Mouse (Mus musculus) lung, embryonic 15.5 days (tissue): ENCODE data around the gene Fam241a. TPM values are rescaled to one million over a fixed set of nuclear protein-coding genes. Genes with fewer than 3 reads are reported as not detected.

ENCODE experiments used
- ATAC-seq: fragments of 200-750 bp; cut with Nextera tagmentation; 2 replicates; pipeline ENCODE4 v1.8.0; 2017; ENCODE audit warnings: moderate number of reproducible peaks, borderline replicate concordance; ENCODE audit not compliant: low FRiP score, low TSS enrichment; ENCODE audit errors: extremely low read depth
- H3K27ac ChIP-seq: fragments of 300-500 bp; sonication (generic); 2 replicates; pipeline ENCODE4 v1.5.1; 2015; ENCODE audit warnings: moderate library complexity, mild to moderate bottlenecking, inconsistent platforms
- H3K27me3 ChIP-seq: fragments of 300-500 bp; sonication (generic); 2 replicates; pipeline ENCODE4 v1.6.1; 2015; ENCODE audit warnings: inconsistent platforms
- H3K36me3 ChIP-seq: fragments of 300-500 bp; sonication (generic); 2 replicates; pipeline ENCODE4 v1.6.1; 2015; ENCODE audit warnings: inconsistent platforms
- H3K4me1 ChIP-seq: fragments of 300-500 bp; sonication (generic); 2 replicates; pipeline ENCODE4 v1.6.1; 2015; ENCODE audit warnings: inconsistent platforms
- H3K4me2 ChIP-seq: fragments of 300-500 bp; sonication (generic); 2 replicates; pipeline ENCODE4 v1.6.1; 2015; ENCODE audit warnings: inconsistent platforms, mild to moderate bottlenecking, moderate library complexity
- H3K4me3 ChIP-seq: fragments of 300-500 bp; sonication (generic); 2 replicates; pipeline ENCODE4 v1.5.1; 2015; ENCODE audit warnings: mild to moderate bottlenecking, inconsistent platforms
- H3K9ac ChIP-seq: fragments of 300-500 bp; sonication (generic); 2 replicates; pipeline ENCODE4 v1.6.1; 2015; ENCODE audit warnings: inconsistent platforms
- H3K9me3 ChIP-seq: fragments of 300-500 bp; sonication (generic); 2 replicates; pipeline ENCODE4 v1.6.1; 2016; ENCODE audit warnings: inconsistent platforms
- WGBS: fragments of 180-500 bp; shearing (Covaris S2); methylation state at CpG from one replicate; pipeline ENCODE4 v1.1.7; 2015; 5-methylcytosine and 5-hydroxymethylcytosine counted together
- polyA plus RNA-seq: library from polyadenylated mRNA; unstranded; fragments of >200 nt; fragmentation: Nextera tagmentation; extraction: Ambion mirVana; gene quantifications from 2 replicates; pipeline ENCODE4 v1.2.1, GENCODE M21; 2015

The Fam241a gene
- polyA plus RNA-seq, 1 experiment from 2014 or later, result 10.4 TPM

DNA sequence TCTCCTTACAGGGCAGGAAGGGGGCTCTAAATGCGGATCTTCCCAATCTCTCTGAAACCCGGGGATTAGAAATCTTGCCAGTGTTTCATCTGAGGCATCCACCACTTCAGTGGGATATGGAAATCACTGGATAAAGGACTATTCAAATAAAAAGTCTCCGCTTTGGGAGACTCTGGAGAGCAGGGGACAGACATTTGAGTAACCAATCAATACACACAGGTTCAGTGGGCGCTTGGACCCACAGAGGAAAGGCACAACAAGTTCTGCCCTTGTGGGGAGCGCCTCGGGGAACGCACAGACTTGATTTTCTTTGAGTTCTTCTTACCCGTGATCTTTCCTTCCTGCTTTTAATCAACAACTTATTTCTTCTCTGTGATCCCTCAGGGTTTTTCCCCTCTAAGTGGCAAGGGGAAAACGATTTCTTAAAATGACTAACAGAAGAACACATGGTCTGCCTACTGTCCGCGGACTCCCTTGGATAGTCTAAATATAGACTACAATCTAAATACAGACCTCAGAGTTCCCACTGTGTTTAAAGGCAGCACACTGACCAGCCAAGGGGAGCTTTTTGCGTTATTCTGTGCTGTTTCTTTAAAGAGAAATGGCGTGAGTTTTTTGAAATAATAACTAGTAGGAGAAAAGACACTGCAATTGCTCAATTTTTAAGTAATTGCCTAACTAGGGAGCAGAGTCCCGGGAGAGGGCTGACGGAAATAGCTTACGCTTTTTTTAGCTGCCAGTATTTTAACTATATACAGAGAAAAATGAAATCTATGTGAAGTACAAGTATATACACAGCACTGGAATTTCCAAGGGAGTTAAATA lies 18.0 kb upstream of the Fam241a start:
- H3K27ac ChIP-seq, result peak overlapping the region; percentile 44
- ATAC-seq, result peak; percentile 19; the same call in 1 of the 2 replicates
- no peaks in the 10 kb centered on the region for H3K36me3 ChIP-seq
- H3K9me3 ChIP-seq, result no peaks in the 10 kb centered on the region
- H3K4me2 ChIP-seq, result peak overlapping the region; percentile 36
- WGBS, result 34% methylated on average over 16 of the region's 16 CpGs
- 0 out of 2 replicates have a peak, but pooled peaks cover 3% of the 10 kb centered on the region for H3K4me1 ChIP-seq
- no peaks in the 10 kb centered on the region for H3K27me3 ChIP-seq
- no peak overlapping the region for H3K4me3 ChIP-seq
- no peak overlapping the region for H3K9ac ChIP-seq

DNA sequence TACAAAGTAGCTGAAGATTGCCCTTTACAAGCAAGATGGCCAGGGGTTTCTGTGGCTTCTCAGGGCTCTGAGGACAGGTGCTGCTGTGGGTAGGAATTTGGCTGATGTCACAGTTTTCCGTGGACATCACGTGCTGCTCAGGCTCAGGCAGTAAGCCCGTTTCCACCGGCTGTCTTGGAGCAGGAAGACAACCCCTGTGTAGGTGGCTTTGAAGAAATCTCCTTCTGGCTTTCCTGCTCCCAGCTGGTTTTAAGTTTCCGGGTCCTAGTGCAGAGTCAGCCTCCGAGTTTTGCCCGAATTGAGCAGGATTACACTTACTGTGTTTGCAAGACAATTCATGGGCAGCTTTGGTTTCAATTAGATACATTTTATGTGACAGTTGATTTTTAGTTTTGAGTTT lies 13.8 kb upstream of the Fam241a start:
- H3K27me3 ChIP-seq, result no peaks in the 10 kb centered on the region
- H3K4me2 ChIP-seq, result no peak overlapping the region
- WGBS, result 70% methylated on average over 7 of the region's 7 CpGs
- no peak overlapping the region for H3K27ac ChIP-seq
- no peaks in the 10 kb centered on the region for H3K9me3 ChIP-seq
- no peak overlapping the region for H3K9ac ChIP-seq
- 0 out of 2 replicates have a peak, but pooled peaks cover 3% of the 10 kb centered on the region for H3K4me1 ChIP-seq
- no peak for ATAC-seq
- no peak overlapping the region for H3K4me3 ChIP-seq
- no peaks in the 10 kb centered on the region for H3K36me3 ChIP-seq

GRCm38 (mm10) chr3:127894981-127895779 lies 944 bp downstream of the Fam241a start:
- peak overlapping the region; percentile 93 for H3K4me2 ChIP-seq
- peak overlapping the region; percentile 90 for H3K4me3 ChIP-seq
- 0 out of 2 replicates have a peak, but pooled peaks cover 4% of the 10 kb centered on the region for H3K27me3 ChIP-seq
- 43% methylated on average over 7 of the region's 7 CpGs for WGBS
- peak overlapping the region; percentile 58 for H3K9ac ChIP-seq
- no peak for ATAC-seq
- H3K4me1 ChIP-seq, result 0 out of 2 replicates have a peak, but pooled peaks cover 4% of the 10 kb centered on the region
- H3K9me3 ChIP-seq, result no peaks in the 10 kb centered on the region
- H3K27ac ChIP-seq, result peak overlapping the region; percentile 87
- no peaks in the 10 kb centered on the region for H3K36me3 ChIP-seq

DNA sequence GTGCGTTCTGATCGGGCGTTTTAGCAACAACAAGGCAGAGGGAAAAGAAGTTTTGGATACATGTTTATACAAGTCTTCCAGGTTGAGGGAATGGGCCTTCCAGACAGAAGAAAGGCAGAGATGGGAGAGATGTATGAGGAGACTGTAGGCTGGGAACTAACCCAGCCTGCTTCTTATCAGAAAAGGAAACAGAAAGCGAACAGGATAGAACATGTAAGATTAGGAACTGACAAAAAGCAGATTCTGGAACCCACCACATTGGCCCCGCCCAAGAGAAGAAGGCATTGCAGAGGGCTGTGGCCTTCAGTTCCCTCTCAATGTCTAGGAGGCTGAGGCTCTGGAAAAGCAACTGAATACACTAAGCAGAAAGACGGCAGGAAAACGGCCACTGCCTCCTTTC lies 2.2 kb downstream of the Fam241a start:
- 80% methylated on average over 7 of the region's 7 CpGs for WGBS
- Histone ChIP-seq H3K4me1 (0 out of 2 replicates have a peak, but pooled peaks cover 4% of the 10 kb centered on the region), H3K36me3 (no peaks in the 10 kb centered on the region), H3K9me3 (no peaks in the 10 kb centered on the region), H3K9ac (no peak overlapping the region), H3K4me2 (no peak overlapping the region), H3K4me3 (no peak overlapping the region), H3K27me3 (0 out of 2 replicates have a peak, but pooled peaks cover 4% of the 10 kb centered on the region), H3K27ac (no peak overlapping the region)
- ATAC-seq, result no peak

DNA sequence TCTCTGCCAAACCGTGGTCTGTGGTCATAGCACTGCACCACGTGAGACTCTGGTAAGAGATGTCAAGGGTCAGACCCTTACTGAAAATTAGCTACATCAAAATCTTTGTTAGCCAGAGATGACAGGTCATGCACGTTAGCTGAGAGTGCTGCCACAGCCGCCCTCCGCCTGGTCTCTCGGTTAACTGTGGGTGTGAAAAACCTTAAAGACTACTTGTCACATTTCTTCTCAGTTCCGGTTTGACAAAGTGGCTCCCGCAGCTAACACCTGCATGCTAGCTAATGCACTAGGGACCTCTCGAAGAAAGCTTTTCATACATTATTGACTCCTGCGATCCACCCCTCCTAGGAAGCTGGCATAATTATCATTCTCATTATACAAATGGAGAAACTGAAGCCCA lies 4.2 kb downstream of the Fam241a start:
- H3K4me1 ChIP-seq, result 0 out of 2 replicates have a peak, but pooled peaks cover 4% of the 10 kb centered on the region
- no peak for ATAC-seq
- 45% methylated on average over 10 of the region's 10 CpGs for WGBS

GRCm38 (mm10) chr3:127890008-127890407 lies 6.1 kb downstream of the Fam241a start:
- H3K4me2 ChIP-seq, result no peak overlapping the region
- 0 out of 2 replicates have a peak, but pooled peaks cover 4% of the 10 kb centered on the region for H3K27me3 ChIP-seq
- no peak overlapping the region for H3K27ac ChIP-seq
- no peak for ATAC-seq
- H3K4me1 ChIP-seq, result no peaks in the 10 kb centered on the region
- no peak overlapping the region for H3K4me3 ChIP-seq
- no peak overlapping the region for H3K9ac ChIP-seq
- no peaks in the 10 kb centered on the region for H3K36me3 ChIP-seq
- no peaks in the 10 kb centered on the region for H3K9me3 ChIP-seq

More for the DNA sequence above, 4.2 kb downstream of the Fam241a start:
- H3K4me2 ChIP-seq, result no peak overlapping the region
- no peak overlapping the region for H3K4me3 ChIP-seq
- 0 out of 2 replicates have a peak, but pooled peaks cover 4% of the 10 kb centered on the region for H3K27me3 ChIP-seq
- H3K36me3 ChIP-seq, result no peaks in the 10 kb centered on the region
- no peaks in the 10 kb centered on the region for H3K9me3 ChIP-seq
- H3K9ac ChIP-seq, result no peak overlapping the region
- no peak overlapping the region for H3K27ac ChIP-seq

GRCm38 (mm10) chr3:127889570-127889969 lies 6.6 kb downstream of the Fam241a start:
- no peak for ATAC-seq
- WGBS, result 52% methylated on average over 3 of the region's 3 CpGs
- Histone ChIP-seq H3K9me3 (no peaks in the 10 kb centered on the region), H3K27ac (no peak overlapping the region), H3K36me3 (no peaks in the 10 kb centered on the region), H3K4me2 (no peak overlapping the region), H3K4me1 (no peaks in the 10 kb centered on the region), H3K9ac (no peak overlapping the region), H3K27me3 (0 out of 2 replicates have a peak, but pooled peaks cover 4% of the 10 kb centered on the region), H3K4me3 (no peak overlapping the region)

DNA sequence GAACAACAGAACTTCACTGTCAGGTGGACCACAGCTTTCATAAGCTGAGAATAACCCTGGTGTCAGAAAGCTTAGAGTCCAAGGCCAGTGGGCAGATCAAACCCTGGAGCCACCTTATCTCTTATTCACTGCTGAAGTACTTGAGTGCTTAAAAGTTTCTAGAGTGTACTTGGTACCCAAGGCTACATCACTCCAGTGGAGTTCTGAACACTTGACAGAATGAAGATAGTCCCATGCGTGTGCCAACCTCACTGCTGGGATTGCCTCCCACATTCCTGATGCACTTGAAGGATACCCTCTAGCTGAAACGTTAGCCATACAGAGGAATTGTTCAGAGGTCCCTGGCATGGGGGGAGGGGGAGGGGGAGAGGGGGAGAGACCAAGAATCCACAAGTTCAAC lies 14.4 kb downstream of the Fam241a start:
- 49% methylated on average over 2 of the region's 2 CpGs for WGBS
- ATAC-seq, result peak; percentile 73
- no peak overlapping the region for H3K4me2 ChIP-seq
- no peak overlapping the region for H3K9ac ChIP-seq
- no peaks in the 10 kb centered on the region for H3K36me3 ChIP-seq
- H3K4me3 ChIP-seq, result no peak overlapping the region
- H3K9me3 ChIP-seq, result no peaks in the 10 kb centered on the region
- no peaks in the 10 kb centered on the region for H3K27me3 ChIP-seq
- no peaks in the 10 kb centered on the region for H3K4me1 ChIP-seq
- H3K27ac ChIP-seq, result no peak overlapping the region

DNA sequence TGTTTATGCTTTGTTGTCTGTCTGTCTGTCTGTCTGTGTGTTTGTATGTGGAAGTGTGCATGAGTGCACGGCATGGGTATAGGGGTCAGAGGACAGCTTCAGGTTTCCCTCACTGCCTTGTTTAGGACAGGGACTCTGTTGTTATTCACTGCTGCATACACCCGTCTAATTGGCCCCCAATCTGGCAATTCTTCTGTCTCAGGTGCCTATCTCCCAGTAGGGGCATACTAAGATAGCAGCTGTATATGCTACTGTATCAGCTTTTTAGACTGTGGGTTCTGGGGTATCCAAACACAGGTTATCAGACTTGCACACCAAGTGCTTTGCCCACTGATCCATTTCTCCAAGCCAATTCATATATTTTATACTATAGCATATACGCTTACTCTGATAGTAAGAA lies 16.2 kb downstream of the Fam241a start:
- no peaks in the 10 kb centered on the region for H3K36me3 ChIP-seq
- no peak overlapping the region for H3K27ac ChIP-seq
- ATAC-seq, result no peak
- no peaks in the 10 kb centered on the region for H3K4me1 ChIP-seq
- H3K4me3 ChIP-seq, result no peak overlapping the region
- no peak overlapping the region for H3K4me2 ChIP-seq
- no peaks in the 10 kb centered on the region for H3K27me3 ChIP-seq
- no peaks in the 10 kb centered on the region for H3K9me3 ChIP-seq
- no peak overlapping the region for H3K9ac ChIP-seq
- 87% methylated on average over 3 of the region's 3 CpGs for WGBS

DNA sequence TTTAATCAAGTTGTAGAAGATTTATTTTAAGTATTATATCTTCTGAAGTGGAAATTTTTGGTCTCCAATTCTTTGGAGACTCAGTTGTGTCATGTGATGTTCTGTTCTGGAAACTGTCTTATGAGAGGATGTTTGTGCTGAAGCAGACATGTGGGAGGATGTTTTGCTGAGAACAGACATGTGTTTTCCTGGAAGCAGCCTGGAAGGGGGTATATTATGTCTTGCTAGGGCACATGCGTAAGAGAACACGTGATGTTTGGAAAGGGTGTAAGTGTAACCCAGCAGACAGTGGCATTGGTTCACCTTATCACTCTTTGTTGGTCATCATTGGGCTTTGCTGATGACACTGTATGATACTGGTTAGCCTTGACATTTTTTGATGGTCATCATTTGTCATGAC lies 20.6 kb downstream of the Fam241a start:
- Histone ChIP-seq H3K9me3 (no peaks in the 10 kb centered on the region), H3K27me3 (no peaks in the 10 kb centered on the region), H3K36me3 (no peaks in the 10 kb centered on the region), H3K9ac (no peak overlapping the region), H3K27ac (no peak overlapping the region), H3K4me3 (no peak overlapping the region), H3K4me2 (no peak overlapping the region), H3K4me1 (no peaks in the 10 kb centered on the region)
- no peak for ATAC-seq
- WGBS, result 85% methylated on average over 2 of the region's 2 CpGs

DNA sequence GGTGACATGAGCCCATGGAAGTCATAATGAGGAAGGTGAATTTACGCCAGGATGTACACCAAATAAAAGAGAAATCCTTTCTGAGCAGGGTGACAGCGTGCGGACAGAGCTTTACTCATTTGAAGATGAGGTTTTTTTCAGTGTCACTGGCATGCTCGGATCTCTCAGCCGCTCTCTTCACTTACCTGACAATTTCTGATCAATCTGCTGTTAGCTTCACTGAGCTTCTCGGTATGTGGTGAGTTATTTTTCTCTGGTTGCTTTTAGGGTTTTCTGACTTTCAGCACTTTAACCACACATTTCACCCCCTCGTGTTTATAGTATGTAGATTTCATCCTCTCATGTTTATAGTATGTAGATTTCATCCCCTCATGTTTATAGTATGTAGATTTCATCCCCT lies 21.1 kb downstream of the Fam241a start:
- no peaks in the 10 kb centered on the region for H3K4me1 ChIP-seq
- no peaks in the 10 kb centered on the region for H3K9me3 ChIP-seq
- H3K36me3 ChIP-seq, result no peaks in the 10 kb centered on the region
- H3K4me3 ChIP-seq, result no peak overlapping the region
- no peak for ATAC-seq
- no peaks in the 10 kb centered on the region for H3K27me3 ChIP-seq
- 67% methylated on average over 7 of the region's 7 CpGs for WGBS
- no peak overlapping the region for H3K9ac ChIP-seq
- no peak overlapping the region for H3K27ac ChIP-seq
- H3K4me2 ChIP-seq, result no peak overlapping the region
